Mouse (Mus musculus) brown adipose tissue, adult 24 weeks (tissue): ENCODE measurements at regions not wholly inside any gene's neighbourhood (a gene's known extent, or its start where the extent isn't known, plus 50 kb on each side); places are given as distances from the start of the nearest gene placed in this dataset.
A peak's percentile ranks its signal among the peaks of the same experiment; 100 is the strongest.

Source experiments
- H3K27ac ChIP-seq: fragments of 200-500 bp; replicated peaks from 2 replicates; pipeline ENCODE4 v1.5.1; 2012; ENCODE audit warnings: low read depth, mild to moderate bottlenecking, low read length
- H3K4me1 ChIP-seq: fragments of 200-500 bp; 2 replicates; pipeline ENCODE4 v1.6.1; 2012; ENCODE audit warnings: low read length, mixed read lengths; ENCODE audit not compliant: control insufficient read depth, insufficient read depth, insufficient read length
- H3K4me3 ChIP-seq: fragments of 200-500 bp; 2 replicates; pipeline ENCODE4 v1.5.1; 2012; ENCODE audit warnings: low read depth, mild to moderate bottlenecking, low read length, moderate library complexity; ENCODE audit not compliant: insufficient read depth

- 0 out of 2 replicates have a peak, but pooled peaks cover 2% of the 10 kb centered on the region for H3K4me1 ChIP-seq
- no peak overlapping the region for H3K27ac ChIP-seq
- no peak overlapping the region for H3K4me3 ChIP-seq
Observed at GRCm38 (mm10) chr16:24171161-24171560, 182.5 kb upstream of the Bcl6 start.

DNA sequence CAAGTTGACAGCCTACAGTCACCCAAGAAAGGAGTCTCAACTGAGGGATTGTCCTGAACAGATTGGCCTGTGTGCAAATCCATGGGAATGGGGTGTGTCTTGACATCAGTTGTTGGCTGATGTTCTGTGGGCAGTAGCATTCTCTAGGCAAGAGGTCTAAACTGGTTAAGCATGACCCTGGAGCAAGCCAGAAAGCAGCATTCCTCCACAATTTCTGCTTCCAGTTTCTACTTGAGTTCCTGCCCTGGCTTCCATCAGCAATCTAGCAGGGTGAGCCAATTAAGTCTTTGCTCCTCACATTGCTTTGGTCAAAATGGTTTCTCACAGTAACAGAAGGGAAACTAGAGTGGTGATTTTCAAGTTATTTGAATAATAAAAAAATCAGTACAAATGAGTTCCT, 177.8 kb upstream of the Bcl6 start:
- H3K4me1 ChIP-seq: 0 out of 2 replicates have a peak, but pooled peaks cover 3% of the 10 kb centered on the region
- H3K4me3 ChIP-seq: no peak overlapping the region
- peak overlapping the region; percentile 90; the same call in 1 of the 2 replicates for H3K27ac ChIP-seq

- Histone ChIP-seq H3K4me1 (0 out of 2 replicates have a peak, but pooled peaks cover 3% of the 10 kb centered on the region), H3K27ac (peak overlapping the region; percentile 90), H3K4me3 (no peak overlapping the region)
Observed at GRCm38 (mm10) chr16:24165461-24166081, 176.9 kb upstream of the Bcl6 start.

GRCm38 (mm10) chr16:24160705-24161285, 172.1 kb upstream of the Bcl6 start:
- Histone ChIP-seq H3K27ac (peak overlapping the region; percentile 79), H3K4me3 (no peak overlapping the region), H3K4me1 (peaks cover 9% of the 10 kb centered on the region; the same call in 1 of the 2 replicates)

DNA sequence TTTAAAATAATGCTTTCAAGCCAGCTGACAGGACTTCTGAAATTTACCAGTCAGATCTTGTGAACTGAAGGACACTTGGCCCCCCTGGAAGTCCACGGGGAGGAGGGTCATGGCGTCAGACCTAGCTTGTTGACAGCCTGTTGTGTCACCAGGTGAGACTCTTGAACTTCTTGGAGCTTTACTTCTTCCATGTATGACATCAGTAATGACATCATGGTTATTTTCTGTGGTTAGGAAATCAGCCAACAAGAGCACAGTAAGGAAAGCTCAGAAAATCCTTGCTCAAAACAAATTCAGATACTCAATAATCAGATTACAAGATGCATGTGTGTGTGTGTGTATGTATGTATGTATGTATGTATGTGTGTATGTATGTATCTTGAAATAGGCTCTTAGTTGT, 170.7 kb upstream of the Bcl6 start:
- Histone ChIP-seq H3K27ac (0 out of 2 replicates have a peak overlapping the region, but pooled peaks have one; percentile 38), H3K4me1 (peaks cover 6% of the 10 kb centered on the region; the same call in 1 of the 2 replicates), H3K4me3 (no peak overlapping the region)

GRCm38 (mm10) chr16:24157753-24158152, 169.1 kb upstream of the Bcl6 start:
- Histone ChIP-seq H3K4me1 (peaks cover 6% of the 10 kb centered on the region; the same call in 1 of the 2 replicates), H3K27ac (0 out of 2 replicates have a peak overlapping the region, but pooled peaks have one; percentile 8), H3K4me3 (no peak overlapping the region)

GRCm38 (mm10) chr16:24156729-24157430, 168.2 kb upstream of the Bcl6 start:
- H3K27ac ChIP-seq: peak overlapping the region; percentile 45
- H3K4me3 ChIP-seq: no peak overlapping the region
- H3K4me1 ChIP-seq: peaks cover 6% of the 10 kb centered on the region; the same call in 1 of the 2 replicates

GRCm38 (mm10) chr16:24154816-24155357, 166.2 kb upstream of the Bcl6 start:
- H3K27ac ChIP-seq: no peak overlapping the region
- no peak overlapping the region for H3K4me3 ChIP-seq
- H3K4me1 ChIP-seq: peaks cover 13% of the 10 kb centered on the region

DNA sequence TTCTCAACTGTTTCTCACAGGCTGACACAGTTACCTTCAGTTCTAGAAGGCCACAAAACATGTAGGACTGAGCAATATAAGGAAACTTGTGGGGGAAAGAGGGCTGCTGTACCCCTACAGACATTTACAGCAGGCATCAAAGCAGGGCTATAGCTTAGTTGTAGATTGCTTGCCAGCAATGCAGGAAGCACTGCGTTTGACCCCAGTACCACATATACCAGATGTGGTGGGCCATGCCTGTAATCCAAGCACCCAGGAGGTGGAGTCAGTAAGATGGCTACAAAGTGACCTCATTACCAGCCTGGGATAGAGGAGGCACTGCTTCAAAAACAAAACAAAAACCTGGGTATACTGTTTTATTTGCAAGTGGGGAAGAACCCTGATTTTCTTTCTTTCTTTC, 165.3 kb upstream of the Bcl6 start:
- Histone ChIP-seq H3K4me1 (peaks cover 14% of the 10 kb centered on the region), H3K27ac (no peak overlapping the region)

GRCm38 (mm10) chr16:24151831-24152247, 163.2 kb upstream of the Bcl6 start:
- Histone ChIP-seq H3K27ac (no peak overlapping the region), H3K4me3 (no peak overlapping the region), H3K4me1 (peaks cover 8% of the 10 kb centered on the region)

More for the DNA sequence above, 165.3 kb upstream of the Bcl6 start:
- H3K4me3 ChIP-seq: no peak overlapping the region

- Histone ChIP-seq H3K4me3 (no peak overlapping the region), H3K27ac (peak overlapping the region; percentile 54), H3K4me1 (peaks cover 8% of the 10 kb centered on the region)
Observed at GRCm38 (mm10) chr16:24151178-24151725, 162.6 kb upstream of the Bcl6 start.

DNA sequence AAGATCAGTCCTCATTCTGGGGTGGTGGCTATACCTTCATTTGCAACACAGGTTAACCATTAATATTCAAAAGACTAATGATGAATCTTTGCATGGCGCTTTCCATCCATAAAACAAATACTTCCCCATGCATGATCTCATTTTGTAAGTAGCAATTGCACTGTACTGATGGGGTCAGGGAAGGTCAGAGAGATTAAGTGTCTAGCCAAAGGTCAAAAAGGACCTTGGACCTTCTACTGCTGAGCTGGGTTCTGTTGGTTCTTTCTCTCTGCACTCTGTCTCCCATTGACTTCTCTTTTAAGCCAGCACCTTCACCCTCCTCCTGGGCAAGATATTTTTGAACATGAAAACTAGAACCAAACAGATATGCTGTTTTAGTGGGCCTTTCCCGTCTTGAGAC, 161.9 kb upstream of the Bcl6 start:
- Histone ChIP-seq H3K4me3 (no peak overlapping the region), H3K27ac (no peak overlapping the region), H3K4me1 (peaks cover 8% of the 10 kb centered on the region)

DNA sequence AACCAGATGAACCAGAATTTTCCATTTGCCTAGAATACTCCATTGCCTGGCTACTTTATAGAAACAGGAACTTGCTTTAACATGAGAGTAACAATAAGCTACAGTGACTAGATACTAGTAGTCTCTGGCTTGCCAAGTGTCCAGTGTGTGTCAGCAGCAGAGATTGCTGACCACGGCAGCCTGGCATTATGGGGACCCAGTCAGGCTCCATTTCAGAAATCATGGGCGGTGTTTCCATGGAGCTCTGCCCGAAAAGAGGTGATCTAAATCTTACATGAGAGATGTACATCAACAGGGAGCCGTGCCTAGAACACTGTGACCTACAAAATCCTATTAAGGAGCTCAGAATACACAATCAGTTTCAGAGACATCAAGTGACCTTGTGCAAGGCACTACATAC, 160.8 kb upstream of the Bcl6 start:
- H3K4me1 ChIP-seq: peaks cover 8% of the 10 kb centered on the region
- H3K27ac ChIP-seq: no peak overlapping the region; the same call in 1 of the 2 replicates
- no peak overlapping the region for H3K4me3 ChIP-seq

DNA sequence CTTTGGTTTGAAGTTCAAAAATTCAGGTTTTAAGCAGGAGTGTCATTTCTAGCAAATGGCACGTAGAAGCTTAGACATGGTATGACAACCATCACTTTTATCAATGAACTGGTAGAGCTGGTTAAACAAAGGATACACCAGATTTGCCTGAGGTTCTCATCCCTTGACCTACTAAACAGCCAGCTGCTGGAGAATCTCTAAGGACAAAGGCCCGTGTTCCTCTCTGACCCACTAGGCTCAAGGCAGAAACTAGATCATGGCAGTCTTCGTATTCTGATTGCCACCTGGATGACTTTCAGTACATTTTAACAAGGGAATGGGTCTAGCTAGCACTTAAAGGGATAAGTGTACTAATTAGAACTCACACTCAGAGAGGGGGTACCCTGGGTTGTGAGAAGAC, 155.2 kb upstream of the Bcl6 start:
- H3K4me1 ChIP-seq: peaks cover 3% of the 10 kb centered on the region; the same call in 1 of the 2 replicates
- peak overlapping the region; percentile 59 for H3K27ac ChIP-seq
- no peak overlapping the region for H3K4me3 ChIP-seq
